Mouse (Mus musculus) stomach, embryonic 14.5 days (tissue): Measurements from ENCODE around the gene Shisa5. TPM values are rescaled to one million over a fixed set of nuclear protein-coding genes. Genes with fewer than 3 reads are reported as not detected.

ENCODE experiments used
- ATAC-seq: fragments of 200-750 bp; cut with Nextera tagmentation; 2 replicates; pipeline ENCODE4 v1.8.0; 2017; ENCODE audit warnings: low read depth, moderate TSS enrichment; ENCODE audit not compliant: insufficient number of reproducible peaks, insufficient read depth, low FRiP score
- H3K27ac ChIP-seq: fragments of 300-500 bp; sonication (generic); 2 replicates; pipeline ENCODE4 v1.5.1; 2014; ENCODE audit warnings: mild to moderate bottlenecking, low read length, moderate library complexity, mixed read lengths
- H3K27me3 ChIP-seq: fragments of 300-500 bp; sonication (generic); 2 replicates; pipeline ENCODE4 v1.6.1; 2014; ENCODE audit warnings: low read length, control low read depth, mixed read lengths; ENCODE audit not compliant: control insufficient read depth, insufficient read depth
- H3K36me3 ChIP-seq: fragments of 300-500 bp; sonication (generic); 2 replicates; pipeline ENCODE4 v1.6.1; 2014; ENCODE audit warnings: mild to moderate bottlenecking, control low read depth, low read length, moderate library complexity, mixed read lengths; ENCODE audit not compliant: control insufficient read depth, insufficient read depth
- H3K4me1 ChIP-seq: fragments of 300-500 bp; sonication (generic); 2 replicates; pipeline ENCODE4 v1.6.1; 2014; ENCODE audit warnings: low read length, control low read depth, mixed read lengths; ENCODE audit not compliant: control insufficient read depth, insufficient read depth
- H3K4me2 ChIP-seq: fragments of 300-500 bp; sonication (generic); replicated peaks from 2 replicates; pipeline ENCODE4 v1.6.1; 2014; ENCODE audit warnings: low read depth, low read length, control low read depth
- H3K4me3 ChIP-seq: fragments of 300-500 bp; sonication (generic); 2 replicates; pipeline ENCODE4 v1.5.1; 2014; ENCODE audit warnings: low read depth, low read length, control low read depth
- H3K9ac ChIP-seq: fragments of 300-500 bp; sonication (generic); replicated peaks from 2 replicates; pipeline ENCODE4 v1.6.1; 2014; ENCODE audit warnings: low read depth, mild to moderate bottlenecking, control low read depth, low read length, moderate library complexity, mixed read lengths
- H3K9me3 ChIP-seq: fragments of 300-500 bp; sonication (generic); 2 replicates; pipeline ENCODE4 v1.6.1; 2016; ENCODE audit warnings: low read depth, low read length, control low read depth; ENCODE audit not compliant: control insufficient read depth
- WGBS: fragments of 180-500 bp; shearing (Covaris S2); extraction: QIAGEN DNeasy Blood & Tissue Kit; methylation state at CpG from one replicate; pipeline ENCODE4 v1.1.7; 2014; 5-methylcytosine and 5-hydroxymethylcytosine counted together
- polyA plus RNA-seq: library from polyadenylated mRNA; unstranded; fragments of >200 nt; fragmentation: Nextera tagmentation; extraction: Ambion mirVana; gene quantifications from 2 replicates; pipeline ENCODE4 v1.2.1, GENCODE M21; 2014

The Shisa5 gene
- polyA plus RNA-seq, 1 experiment from 2014 or later: 75.0 TPM

DNA sequence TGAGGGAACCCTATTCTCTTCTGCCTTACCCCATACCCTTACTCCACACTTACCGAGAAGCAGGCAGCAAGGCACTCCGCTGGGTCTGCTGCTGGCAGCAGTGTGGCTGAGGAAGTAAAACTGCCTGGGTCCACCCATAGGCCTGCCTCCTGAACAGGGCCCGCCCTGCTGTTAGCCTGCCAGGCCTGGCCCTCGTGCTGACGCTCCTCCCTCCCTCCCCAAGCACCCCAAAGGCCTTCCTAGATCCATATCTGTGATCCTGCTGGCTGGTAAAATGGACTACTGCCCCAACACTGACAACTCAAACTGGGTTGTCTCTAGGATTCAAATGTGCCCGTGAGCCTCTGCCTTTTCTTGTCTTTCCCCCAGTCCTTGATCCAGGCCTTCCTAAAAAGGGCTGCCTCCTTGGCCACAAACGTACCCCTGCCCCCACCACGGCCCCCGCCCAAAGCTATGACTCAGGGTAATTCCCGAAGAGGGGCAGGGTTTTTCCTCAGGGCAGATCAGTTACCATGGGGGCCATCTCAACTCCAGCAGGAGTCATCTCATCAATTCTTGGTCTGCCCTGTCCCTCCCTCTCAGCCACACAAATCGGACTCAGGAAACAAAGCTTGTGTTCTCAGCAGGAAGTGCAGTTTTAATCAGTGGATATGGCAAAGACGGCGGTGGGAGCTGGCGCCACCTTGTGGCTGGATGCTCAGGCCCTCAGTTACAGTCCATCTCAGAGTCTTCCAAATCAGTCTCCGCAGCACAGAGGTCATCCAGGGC lies 21.0 kb downstream of the Shisa5 start, which contains the start of gene Trex1:
Gene Trex1, minus strand, starts transcription at position 599 of the 768 bp plus-strand sequence.
- 18% methylated on average over 15 of the region's 15 CpGs for WGBS
- peak within 1 kb of the TSS; percentile 81 for H3K27ac ChIP-seq
- peak within 1 kb of the TSS; percentile 33 for H3K9ac ChIP-seq
- H3K36me3 ChIP-seq: peaks cover 40% of the 10 kb centered on the region
- H3K27me3 ChIP-seq: no peaks in the 10 kb centered on the region
- peak within 1 kb of the TSS; percentile 58 for H3K4me2 ChIP-seq
- peak within 1 kb of the TSS; percentile 26 for H3K4me3 ChIP-seq
- peak; percentile 86 for ATAC-seq
- peaks cover 10% of the 10 kb centered on the region; the same call in 1 of the 2 replicates for H3K4me1 ChIP-seq
- no peaks in the 10 kb centered on the region for H3K9me3 ChIP-seq

- Histone ChIP-seq H3K9ac (no peak overlapping the region; the same call in 1 of the 2 replicates), H3K27me3 (no peaks in the 10 kb centered on the region), H3K27ac (no peak overlapping the region; the same call in 1 of the 2 replicates), H3K4me1 (peaks cover 6% of the 10 kb centered on the region; the same call in 1 of the 2 replicates), H3K4me3 (no peak overlapping the region), H3K36me3 (peaks cover 48% of the 10 kb centered on the region), H3K9me3 (no peaks in the 10 kb centered on the region), H3K4me2 (no peak overlapping the region)
- 89% methylated on average over 16 of the region's 16 CpGs for WGBS
- ATAC-seq: no peak
These were observed 22.0 kb downstream of the Shisa5 start for GRCm38 (mm10) chr9:109060184-109060897.

DNA sequence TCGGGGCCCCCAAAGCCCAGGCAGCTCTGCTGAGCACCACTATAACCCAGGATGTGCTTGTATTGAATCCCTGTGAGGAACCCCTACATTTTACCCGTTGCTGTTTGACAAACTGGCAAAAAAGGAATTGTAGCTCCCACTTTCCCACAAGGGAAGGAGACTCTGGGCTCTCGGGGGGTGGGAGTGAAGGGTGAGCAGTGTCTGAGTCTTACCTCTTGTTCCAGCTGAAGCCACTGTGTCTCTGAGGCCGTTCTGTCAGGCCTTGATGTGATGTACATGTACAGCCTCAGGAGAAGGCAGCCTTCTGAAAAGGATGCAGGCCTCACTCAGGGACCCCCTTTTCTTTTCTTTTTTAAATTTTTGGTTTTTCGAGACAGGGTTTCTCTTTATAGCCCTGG lies 22.5 kb downstream of the Shisa5 start:
- H3K9me3 ChIP-seq: no peaks in the 10 kb centered on the region
- no peak for ATAC-seq
- peaks cover 54% of the 10 kb centered on the region for H3K36me3 ChIP-seq
- peaks cover 3% of the 10 kb centered on the region; the same call in 1 of the 2 replicates for H3K4me1 ChIP-seq
- no peak overlapping the region for H3K4me3 ChIP-seq
- 89% methylated on average over 5 of the region's 5 CpGs for WGBS
- no peak overlapping the region for H3K4me2 ChIP-seq
- H3K27ac ChIP-seq: no peak overlapping the region
- no peak overlapping the region for H3K9ac ChIP-seq
- no peaks in the 10 kb centered on the region for H3K27me3 ChIP-seq

DNA sequence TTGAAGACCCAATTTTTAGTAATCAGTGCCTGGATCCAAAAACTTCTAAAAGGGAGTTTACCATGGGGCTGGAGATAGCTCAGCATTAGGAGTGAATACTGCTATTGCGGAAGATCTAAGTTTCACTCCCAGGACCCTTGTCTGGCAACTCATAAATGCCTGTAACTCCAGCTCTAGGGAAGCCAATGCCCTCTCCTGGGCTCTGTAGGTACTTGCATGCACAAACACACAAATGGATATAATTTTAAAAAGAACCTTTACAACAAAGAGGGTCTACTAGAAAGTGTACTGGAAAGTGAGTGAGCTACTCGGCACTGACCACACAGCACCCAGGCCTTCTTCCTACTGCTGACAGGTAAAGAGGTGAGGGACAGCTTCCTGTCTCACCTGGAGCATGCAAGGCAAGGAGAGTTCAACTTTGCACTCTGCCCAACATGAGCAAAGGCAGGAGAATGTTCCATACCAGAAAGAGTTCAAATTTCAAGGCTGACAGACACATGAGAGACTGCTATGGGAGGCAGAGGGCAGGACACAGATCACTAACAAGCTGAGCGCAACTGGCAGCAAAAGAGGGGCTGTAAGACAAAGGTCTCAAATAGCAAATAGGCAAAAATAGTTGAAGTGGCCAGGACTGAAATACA lies 29.9 kb downstream of the Shisa5 start:
- no peak overlapping the region for H3K9ac ChIP-seq
- no peak overlapping the region for H3K4me3 ChIP-seq
- no peak overlapping the region for H3K27ac ChIP-seq
- H3K9me3 ChIP-seq: no peaks in the 10 kb centered on the region
- no peak overlapping the region for H3K4me2 ChIP-seq
- H3K36me3 ChIP-seq: peaks cover 73% of the 10 kb centered on the region
- 98% methylated on average over 3 of the region's 3 CpGs for WGBS
- ATAC-seq: no peak
- H3K4me1 ChIP-seq: peaks cover 9% of the 10 kb centered on the region
- H3K27me3 ChIP-seq: no peaks in the 10 kb centered on the region

DNA sequence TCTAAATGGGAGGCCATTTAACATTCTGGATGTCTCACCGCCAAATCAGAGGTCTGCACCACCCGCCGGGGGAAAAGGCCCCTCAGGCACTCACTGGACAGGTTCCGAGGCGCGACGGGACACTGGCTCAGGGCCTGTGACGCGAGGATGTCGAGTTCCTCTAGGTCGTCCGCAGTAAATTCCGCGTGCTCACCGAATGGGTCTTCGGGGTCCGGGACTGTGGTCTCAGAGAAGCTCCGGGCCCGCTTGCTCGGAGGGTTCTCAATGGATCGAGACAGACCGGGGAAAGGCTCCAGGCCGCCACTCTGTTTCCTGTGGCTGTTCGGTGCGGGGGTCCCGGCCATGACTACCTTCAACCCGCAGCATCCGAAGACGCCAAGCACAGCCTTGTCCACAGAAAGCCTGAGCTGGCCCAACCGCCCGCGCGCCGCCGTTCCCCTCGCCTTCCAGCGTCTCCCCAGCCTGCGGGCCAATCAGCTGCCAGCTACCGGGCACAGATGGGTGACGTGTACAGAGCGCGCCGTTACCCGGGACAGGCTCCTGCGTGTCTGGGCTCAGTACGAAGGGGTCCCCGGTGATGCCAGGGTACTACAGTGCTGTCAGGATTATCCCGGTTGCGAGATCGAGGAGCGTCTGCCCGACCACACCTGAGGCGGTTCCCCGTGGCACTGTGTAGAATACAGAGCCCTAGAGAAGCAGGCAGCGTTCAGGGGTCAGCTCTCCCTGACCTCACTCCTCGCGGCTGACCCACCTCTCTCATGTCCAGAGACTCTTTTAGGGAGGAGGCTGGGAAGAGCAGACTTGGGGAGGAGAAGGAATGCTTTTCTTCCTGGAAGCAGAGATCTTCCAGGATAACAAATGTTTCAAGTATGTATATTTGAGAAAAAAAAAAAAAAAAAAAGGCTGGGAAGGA lies 35.6 kb downstream of the Shisa5 start, which contains the start of gene Atrip:
Gene Atrip, minus strand, starts transcription at position 464 of the 913 bp plus-strand sequence.
- Histone ChIP-seq H3K9ac (peak within 1 kb of the TSS; percentile 79), H3K4me3 (peak within 1 kb of the TSS; percentile 83), H3K27ac (peak within 1 kb of the TSS; percentile 53; the same call in 1 of the 2 replicates), H3K9me3 (no peaks in the 10 kb centered on the region), H3K27me3 (no peaks in the 10 kb centered on the region), H3K36me3 (peaks cover 27% of the 10 kb centered on the region), H3K4me1 (peaks cover 14% of the 10 kb centered on the region), H3K4me2 (peak within 1 kb of the TSS; percentile 96)
- under 1% methylated on average over 57 of the region's 57 CpGs for WGBS
- ATAC-seq: peak; percentile 97

DNA sequence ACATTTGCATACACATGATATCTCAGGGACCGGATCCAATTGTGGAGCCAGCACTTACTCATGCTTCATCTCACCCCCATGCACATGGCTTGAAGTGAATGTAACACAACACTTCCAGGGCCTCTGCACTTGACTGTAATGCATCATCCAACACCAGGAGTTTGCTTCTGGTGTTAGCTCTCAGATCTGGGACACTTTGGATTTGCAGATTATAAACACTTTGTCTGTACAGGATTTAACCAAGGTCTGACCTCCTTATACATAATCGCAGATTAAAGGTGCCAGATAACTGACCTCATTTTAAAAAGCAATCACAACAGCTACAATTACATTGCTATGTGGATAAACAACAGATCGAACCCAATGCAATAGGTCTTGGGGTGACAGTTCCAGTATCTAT lies 42.2 kb downstream of the Shisa5 start:
- Histone ChIP-seq H3K27me3 (no peaks in the 10 kb centered on the region), H3K4me1 (peaks cover 16% of the 10 kb centered on the region; the same call in 1 of the 2 replicates), H3K9me3 (no peaks in the 10 kb centered on the region), H3K36me3 (peaks cover 4% of the 10 kb centered on the region), H3K4me3 (no peak overlapping the region), H3K4me2 (0 out of 2 replicates have a peak overlapping the region, but pooled peaks have one; percentile 54), H3K9ac (no peak overlapping the region), H3K27ac (no peak overlapping the region)
- WGBS: 92% methylated on average over 3 of the region's 3 CpGs
- ATAC-seq: no peak

GRCm38 (mm10) chr9:109081749-109082123 lies 43.4 kb downstream of the Shisa5 start:
- H3K4me1 ChIP-seq: peaks cover 16% of the 10 kb centered on the region; the same call in 1 of the 2 replicates
- 5% methylated on average over 11 of the region's 11 CpGs for WGBS
- ATAC-seq: no peak
- peak overlapping the region; percentile 72 for H3K9ac ChIP-seq
- peak overlapping the region; percentile 50; the same call in 1 of the 2 replicates for H3K27ac ChIP-seq
- H3K27me3 ChIP-seq: no peaks in the 10 kb centered on the region
- no peaks in the 10 kb centered on the region for H3K9me3 ChIP-seq
- H3K4me3 ChIP-seq: peak overlapping the region; percentile 74
- peaks cover 4% of the 10 kb centered on the region for H3K36me3 ChIP-seq
- peak overlapping the region; percentile 54 for H3K4me2 ChIP-seq
